In the genomic region with DNA sequence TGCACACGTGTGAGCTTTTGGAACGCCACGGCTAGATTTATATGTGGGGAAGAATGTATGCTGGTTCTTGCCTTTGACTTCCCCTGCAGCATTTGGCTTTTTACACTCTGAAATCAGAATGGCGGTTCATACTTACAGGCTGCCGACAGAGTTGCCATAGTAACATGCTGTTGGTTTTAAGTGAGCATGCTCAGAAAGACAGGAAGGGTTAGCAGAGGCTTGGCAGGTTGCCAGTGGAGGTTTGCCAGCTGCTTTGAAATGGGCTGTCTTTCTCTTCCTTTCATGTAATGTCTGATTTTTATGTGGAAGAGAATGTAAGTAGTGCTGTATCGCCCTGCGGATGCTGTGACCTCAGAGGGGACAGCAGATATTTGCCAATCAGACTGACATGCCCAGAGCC, we compare ENCODE assay signal across 9 mouse cellular contexts. TPM values are rescaled to one million over a fixed set of nuclear protein-coding genes. Genes with fewer than 3 reads are reported as not detected.
DNase-seq lines count a peak whose midpoint lies in the region; ATAC-seq lines count a peak whose summit lies in the region.
"Had no signal": no experiment of that assay in that cellular context is flagged by ENCODE, and none has a peak within 500 bp of the region (broad histone marks: within the 10 kb centered on the region; RNA-seq: fewer than 3 reads in every experiment).

No protein-coding gene starts in this region.

- peaks cover 8% of the 10 kb centered on the region for H3K36me3 ChIP-seq in hindbrain, embryonic 15.5 days

- DNase-seq in NIH3T3 (ENCODE audit: low read depth) = peak; percentile 78
- DNase-seq in cerebellum, postnatal 14 days = peak; percentile 99 to 100
- peak; percentile 88 for DNase-seq in gastrocnemius, adult 18-20 months (ENCODE audit: low spot score)
- DNase-seq in layer of hippocampus, postnatal 25 days (ENCODE audit: extremely low spot score in 1 of 2, low spot score in 1 of 2) = peak; percentile 93 to 99
- peak; percentile 97 for DNase-seq in lung, postnatal 10 days
- peak; percentile 93 for DNase-seq in ovary, postnatal 14 days (ENCODE audit: low spot score)
- peak; percentile 91 to 96 for DNase-seq in thymus, postnatal 10 days (ENCODE audit: low spot score in 2 of 2)

- H3K4me3 ChIP-seq in hindbrain, embryonic 15.5 days = peak overlapping the region; percentile 50

- H3K4me2 ChIP-seq in hindbrain, embryonic 15.5 days = peak overlapping the region; percentile 71

- peak overlapping the region; percentile 62 for H3K9ac ChIP-seq in hindbrain, embryonic 15.5 days

- H3K9me3 ChIP-seq in hindbrain, embryonic 15.5 days = no peaks in the 10 kb centered on the region

- peaks cover 30% of the 10 kb centered on the region for H3K4me1 ChIP-seq in hindbrain, embryonic 15.5 days (replicated peaks)

- 5% methylated on average over 7 of the region's 7 CpGs for WGBS in hindbrain, embryonic 15.5 days

- H3K27ac ChIP-seq in hindbrain, embryonic 15.5 days (replicated peaks) = peak overlapping the region; percentile 92
- H3K27ac ChIP-seq: macrophage had no signal

- H3K27me3 ChIP-seq in hindbrain, embryonic 15.5 days = no peaks in the 10 kb centered on the region

- peak; percentile 90 for ATAC-seq in hindbrain, embryonic 15.5 days (ENCODE audit: low FRiP score, low read depth)

RNA-seq across cellular contexts. Expression of gene Arid4a, which starts 32.3 kb away (rescaled TPM):
- total RNA-seq in gastrocnemius, adult 18-20 months (2021) = 1 to 10 TPM; 8.9 to 9.0 TPM
- polyA plus RNA-seq in hindbrain, embryonic 15.5 days (2015; fragmentation: Nextera tagmentation; extraction: Ambion mirVana) = 40.1 and 43.1 TPM in 2 replicates
- 10 to 100 TPM; 36.8 to 41.7 TPM for total RNA-seq in layer of hippocampus, postnatal 25 days (2021)

Comparison
In these comparisons a context has a peak if more than half of its experiments do, and no peak if none do; other contexts are left out.
1. Peak in every context shown above with its lines: DNase-seq, ATAC-seq, H3K4me3 ChIP-seq and H3K27ac ChIP-seq.